Mouse (Mus musculus) heart, postnatal 0 days (tissue): ENCODE data around the gene Cdkal1. TPM values are rescaled to one million over a fixed set of nuclear protein-coding genes. Genes with fewer than 3 reads are reported as not detected.

Source experiments
- ATAC-seq: fragments of 200-750 bp; cut with Nextera tagmentation; 2 replicates; pipeline ENCODE4 v1.8.0; 2017; ENCODE audit warnings: low read depth, moderate number of reproducible peaks, moderate library complexity; ENCODE audit not compliant: insufficient read depth
- DNase-seq: peaks from one replicate; pipeline ENCODE4 v3.0.0-alpha.2; 2016; ENCODE audit warnings: low spot score
- H3K27ac ChIP-seq: fragments of 300-500 bp; sonication (generic); 2 replicates; pipeline ENCODE4 v1.5.1; 2014; ENCODE audit warnings: low read depth, mild to moderate bottlenecking
- H3K27me3 ChIP-seq: fragments of 300-500 bp; sonication (generic); 2 replicates; pipeline ENCODE4 v1.6.1; 2014; ENCODE audit warnings: low read length, mixed read lengths; ENCODE audit not compliant: control insufficient read depth, insufficient read depth
- H3K36me3 ChIP-seq: fragments of 300-500 bp; sonication (generic); replicated peaks from 2 replicates; pipeline ENCODE4 v1.6.1; 2014; ENCODE audit warnings: low read length, mixed read lengths; ENCODE audit not compliant: control insufficient read depth, insufficient read depth
- H3K4me1 ChIP-seq: fragments of 300-500 bp; sonication (generic); 2 replicates; pipeline ENCODE4 v1.6.1; 2014; ENCODE audit warnings: antibody characterized with exemption; ENCODE audit not compliant: control insufficient read depth, insufficient read depth
- H3K4me2 ChIP-seq: fragments of 300-500 bp; sonication (generic); 2 replicates; pipeline ENCODE4 v1.6.1; 2014; ENCODE audit warnings: low read depth, mild to moderate bottlenecking, low read length, moderate library complexity
- H3K4me3 ChIP-seq: fragments of 300-500 bp; sonication (generic); 2 replicates; pipeline ENCODE4 v1.5.1; 2014; ENCODE audit warnings: low read depth, low read length
- H3K9ac ChIP-seq: fragments of 300-500 bp; sonication (generic); replicated peaks from 2 replicates; pipeline ENCODE4 v1.6.1; 2014; ENCODE audit warnings: low read depth, low read length, mixed read lengths
- H3K9me3 ChIP-seq: fragments of 300-500 bp; sonication (generic); replicated peaks from 2 replicates; pipeline ENCODE4 v1.6.1; 2016; ENCODE audit warnings: low read length; ENCODE audit not compliant: control insufficient read depth
- CTCF ChIP-seq: IDR thresholded peaks from 2 replicates; pipeline ENCODE4 v1.5.1; 2016; ENCODE audit warnings: antibody characterized with exemption, control low read depth, low read depth
- EP300 ChIP-seq: IDR thresholded peaks from 2 replicates; pipeline ENCODE4 v1.6.1; 2016; ENCODE audit warnings: antibody characterized with exemption, low read depth
- WGBS: fragments of 180-500 bp; shearing (Covaris S2); extraction: QIAGEN DNeasy Blood & Tissue Kit; methylation state at CpG from one replicate; pipeline ENCODE4 v1.1.7; 2014; 5-methylcytosine and 5-hydroxymethylcytosine counted together
- polyA plus RNA-seq: library from polyadenylated mRNA; unstranded; fragments of >200 nt; fragmentation: Nextera tagmentation; extraction: Ambion mirVana; gene quantifications from 2 replicates; pipeline ENCODE4 v1.2.1, GENCODE M21; 2015
- total RNA-seq: library from RNA; depleted of rRNA; stranded (reverse); fragments of >200 nt; gene quantifications from 2 replicates; pipeline ENCODE4 v1.2.3, GENCODE M21; 2014; ENCODE audit warnings: low replicate concordance

The Cdkal1 gene
- total and polyA plus RNA-seq, 2 experiments from 2014 or later: 9.6 to 17.6 TPM

DNA sequence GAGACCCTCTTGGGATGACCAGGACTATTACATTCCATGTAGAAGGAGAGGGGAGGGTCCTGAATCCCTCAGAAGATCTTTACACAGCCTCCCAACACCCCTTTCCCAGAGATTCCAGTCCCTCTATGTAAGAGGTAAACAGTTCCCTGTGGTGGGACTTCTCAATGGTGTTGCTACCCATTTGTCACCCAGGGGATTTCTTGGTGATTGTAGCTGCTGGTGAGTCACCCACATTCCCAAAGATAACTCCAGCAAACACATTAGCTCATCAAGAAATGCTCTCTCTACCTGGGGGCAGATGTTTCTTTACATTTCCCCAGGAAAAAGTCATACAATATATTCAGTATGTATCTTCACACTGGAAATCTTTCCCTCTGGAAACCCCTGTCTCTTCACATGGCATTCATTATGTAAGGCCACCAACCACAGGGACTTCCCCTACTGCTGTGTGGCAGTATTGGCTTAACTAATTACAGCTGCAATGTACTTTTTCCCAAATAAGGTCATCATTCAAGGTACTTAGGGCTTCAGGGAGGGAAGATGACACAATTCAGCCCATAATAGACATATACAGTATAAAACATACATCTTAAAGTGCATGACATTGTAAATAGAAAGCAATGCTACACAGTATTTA is 636.8 kb downstream of the Cdkal1 start:
- no peak for DNase-seq
- H3K9ac ChIP-seq: no peak overlapping the region
- no peak overlapping the region for H3K4me2 ChIP-seq
- no peak for ATAC-seq
- no peaks in the 10 kb centered on the region for H3K27me3 ChIP-seq
- H3K36me3 ChIP-seq: no peaks in the 10 kb centered on the region
- TF ChIP-seq CTCF (no peak), EP300 (no peak)
- no peaks in the 10 kb centered on the region for H3K4me1 ChIP-seq
- H3K4me3 ChIP-seq: no peak overlapping the region
- H3K27ac ChIP-seq: no peak overlapping the region
- peaks cover 4% of the 10 kb centered on the region; the same call in 1 of the 2 replicates for H3K9me3 ChIP-seq

DNA sequence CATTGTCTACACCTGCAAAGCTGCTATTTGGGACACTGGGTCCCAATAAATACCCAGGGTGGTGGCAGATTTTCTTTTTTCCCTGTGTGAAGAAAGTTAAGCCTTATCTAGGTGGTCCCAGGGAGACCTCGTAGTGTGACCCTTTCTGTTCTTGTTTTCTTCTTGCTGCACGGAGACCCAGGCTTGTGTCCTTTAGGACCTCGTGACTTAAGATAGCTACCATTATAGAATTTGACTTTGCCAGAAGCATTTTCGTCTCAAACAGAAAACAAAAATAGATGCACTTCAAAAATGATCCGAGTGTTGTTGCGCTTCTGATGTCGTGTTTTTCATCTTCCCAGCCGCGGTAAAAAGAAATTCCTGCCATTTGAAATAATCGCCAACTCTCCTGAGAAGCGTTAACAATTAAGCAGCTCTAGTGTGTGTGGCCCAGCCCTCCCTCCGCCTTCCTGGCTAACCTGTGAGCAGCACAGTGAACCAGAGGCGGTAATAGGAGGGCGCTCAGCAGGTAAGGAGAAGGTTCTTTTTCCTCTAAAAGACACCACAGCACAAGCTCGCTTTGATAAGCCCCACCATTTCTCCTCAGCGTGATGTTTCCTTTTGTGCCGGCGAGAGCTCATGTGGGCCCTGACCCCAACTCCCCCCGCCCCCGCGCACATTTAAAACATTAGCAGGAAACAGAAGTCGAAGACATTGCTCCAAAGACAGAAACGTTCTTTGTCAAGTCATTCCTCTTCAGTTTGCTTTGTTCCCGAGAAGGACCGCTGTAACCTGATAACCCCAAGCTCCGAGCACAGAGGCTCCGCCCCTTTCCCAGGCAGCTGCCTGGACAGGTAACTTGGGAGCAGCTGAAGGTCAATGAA is 645.1 kb downstream of the Cdkal1 start:
- Histone ChIP-seq H3K4me1 (peaks cover 15% of the 10 kb centered on the region), H3K9me3 (no peaks in the 10 kb centered on the region), H3K4me3 (peak overlapping the region; percentile 38), H3K27ac (peak overlapping the region; percentile 85), H3K27me3 (no peaks in the 10 kb centered on the region), H3K9ac (peak overlapping the region; percentile 65), H3K4me2 (peak overlapping the region; percentile 66), H3K36me3 (no peaks in the 10 kb centered on the region)
- ATAC-seq (peak; percentile 70), DNase-seq (peak; percentile 38)
- TF ChIP-seq EP300 (0 out of 2 replicates have a peak, but pooled peaks have one; percentile 8), CTCF (no peak)
- WGBS: 4% methylated on average over 27 of the region's 27 CpGs

DNA sequence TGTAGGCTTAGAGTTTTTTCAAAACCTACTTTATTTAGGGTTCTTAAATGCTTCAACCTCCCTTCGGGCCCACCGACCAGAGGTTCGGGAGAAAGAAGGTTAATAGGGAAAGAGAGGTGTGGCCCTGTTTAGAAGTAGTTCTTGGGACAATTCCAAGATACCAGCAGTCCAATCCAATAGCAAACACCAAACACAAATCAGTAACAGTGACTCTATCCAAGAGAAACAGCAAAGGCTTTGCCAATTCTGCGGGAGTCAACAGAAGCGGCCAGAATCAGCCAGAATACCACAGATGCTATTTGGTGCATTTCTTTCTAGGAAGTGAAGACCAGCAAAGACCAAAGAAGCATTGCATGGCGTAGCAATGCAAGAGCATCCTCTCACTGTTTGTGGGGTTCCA is 646.7 kb downstream of the Cdkal1 start:
- no peaks in the 10 kb centered on the region for H3K27me3 ChIP-seq
- H3K9ac ChIP-seq: no peak overlapping the region
- ATAC-seq (no peak), DNase-seq (no peak)
- H3K27ac ChIP-seq: no peak overlapping the region
- H3K36me3 ChIP-seq: no peaks in the 10 kb centered on the region
- 83% methylated on average over 6 of the region's 6 CpGs for WGBS
- H3K9me3 ChIP-seq: no peaks in the 10 kb centered on the region
- no peak overlapping the region for H3K4me2 ChIP-seq
- TF ChIP-seq EP300: no peak
- TF ChIP-seq CTCF: no peak
- H3K4me1 ChIP-seq: peaks cover 15% of the 10 kb centered on the region
- no peak overlapping the region for H3K4me3 ChIP-seq

DNA sequence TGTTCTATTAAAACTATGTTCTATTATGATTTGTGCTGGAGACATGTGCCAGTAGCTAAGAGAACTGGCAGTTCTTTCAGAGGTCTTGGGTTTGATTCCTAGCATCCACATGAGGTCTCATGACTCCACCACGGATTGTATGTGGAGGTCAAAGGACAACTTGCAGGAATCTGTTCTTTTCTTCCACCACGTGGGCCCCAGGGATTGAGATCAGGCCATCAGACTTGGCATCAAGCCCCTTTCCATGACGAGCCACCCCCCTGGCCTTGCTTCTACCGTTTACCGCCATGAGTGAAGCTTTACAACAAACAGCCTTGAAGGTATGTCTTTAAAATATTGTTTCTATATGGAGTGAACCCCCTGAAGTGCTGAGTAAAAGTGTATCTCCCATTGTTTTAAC is 651.6 kb downstream of the Cdkal1 start:
- 0 out of 2 replicates have a peak, but pooled peaks have one; percentile 28 for TF ChIP-seq EP300
- no peak for TF ChIP-seq CTCF
- Histone ChIP-seq H3K4me1 (peaks cover 27% of the 10 kb centered on the region), H3K36me3 (no peaks in the 10 kb centered on the region), H3K27me3 (no peaks in the 10 kb centered on the region), H3K9me3 (no peaks in the 10 kb centered on the region), H3K4me3 (no peak overlapping the region), H3K27ac (peak overlapping the region; percentile 92), H3K9ac (no peak overlapping the region), H3K4me2 (no peak overlapping the region)
- DNase-seq (no peak), ATAC-seq (no peak)
- 84% methylated on average over 5 of the region's 5 CpGs for WGBS

DNA sequence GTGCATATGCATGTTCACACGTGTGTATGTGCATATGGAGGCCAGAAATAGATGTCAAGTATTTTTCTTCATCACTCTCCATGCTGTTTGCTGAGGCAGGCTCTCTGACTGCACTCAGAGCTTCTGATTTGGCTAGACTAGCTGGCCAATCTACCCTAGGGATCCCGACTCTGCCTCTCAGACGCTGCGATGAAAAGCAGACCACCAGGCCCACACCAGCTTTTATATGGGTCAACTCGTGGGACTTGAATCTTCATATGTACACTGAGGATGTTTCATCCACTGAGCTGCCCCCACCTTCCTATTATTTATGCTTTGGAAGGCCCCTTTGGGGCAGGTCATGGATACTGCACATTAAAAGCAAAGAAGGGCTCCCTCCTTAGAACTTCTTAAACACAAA is 652.0 kb downstream of the Cdkal1 start:
- no peaks in the 10 kb centered on the region for H3K36me3 ChIP-seq
- H3K4me1 ChIP-seq: peaks cover 27% of the 10 kb centered on the region
- DNase-seq: no peak
- no peak overlapping the region for H3K4me3 ChIP-seq
- 76% methylated on average over 5 of the region's 5 CpGs for WGBS
- H3K9ac ChIP-seq: no peak overlapping the region
- no peaks in the 10 kb centered on the region for H3K9me3 ChIP-seq
- H3K4me2 ChIP-seq: no peak overlapping the region
- H3K27ac ChIP-seq: peak overlapping the region; percentile 92
- H3K27me3 ChIP-seq: no peaks in the 10 kb centered on the region
- no peak for ATAC-seq
- TF ChIP-seq CTCF (no peak), EP300 (no peak)
